In genomic region chr1:120099483-120099882, GRCm38 (mm10) we compare ENCODE assay signal across 11 mouse cellular contexts. TPM values are rescaled to one million over a fixed set of nuclear protein-coding genes. Genes with fewer than 3 reads are reported as not detected.
DNase-seq lines count a peak whose midpoint lies in the region; ATAC-seq and TF ChIP-seq lines count a peak whose summit lies in the region.
"Had no signal": no experiment of that assay in that cellular context is flagged by ENCODE, and none has a peak within 500 bp of the region (broad histone marks: within the 10 kb centered on the region; RNA-seq: fewer than 3 reads in every experiment).

No protein-coding gene starts in this region.

- no peak for TF ChIP-seq EP300 in liver, embryonic 14.5 days (IDR thresholded peaks at IDR 0.05; ENCODE audit: low read depth)

- H3K9me3 ChIP-seq in embryonic facial prominence, embryonic 14.5 days (ENCODE audit: control insufficient read depth, low read length): no peaks in the 10 kb centered on the region
- H3K9me3 ChIP-seq in embryonic facial prominence, embryonic 10.5 days: no peaks in the 10 kb centered on the region
- H3K9me3 ChIP-seq in liver, embryonic 14.5 days (ENCODE audit: control insufficient read depth, low read length): no peaks in the 10 kb centered on the region
- no peaks in the 10 kb centered on the region for H3K9me3 ChIP-seq in liver, embryonic 12.5 days (replicated peaks)
- H3K9me3 ChIP-seq: embryonic facial prominence, embryonic 13.5 days; limb, embryonic 12.5 days had no signal

- no peak overlapping the region for H3K4me3 ChIP-seq in embryonic facial prominence, embryonic 14.5 days (ENCODE audit: low read depth, low read length)
- H3K4me3 ChIP-seq in embryonic facial prominence, embryonic 10.5 days: no peak overlapping the region
- H3K4me3 ChIP-seq in liver, embryonic 14.5 days (ENCODE audit: insufficient read depth in 1 of 2, low read depth in 2 of 2, low read length in 2 of 2): no peak overlapping the region
- no peak overlapping the region for H3K4me3 ChIP-seq in liver, embryonic 12.5 days
- H3K4me3 ChIP-seq: embryonic facial prominence, embryonic 13.5 days; limb, embryonic 12.5 days had no signal

- no peak overlapping the region for H3K27ac ChIP-seq in embryonic facial prominence, embryonic 14.5 days (replicated peaks; ENCODE audit: low read depth, low read length)
- H3K27ac ChIP-seq in embryonic facial prominence, embryonic 10.5 days (replicated peaks): no peak overlapping the region; the same call in 1 of the 2 replicates
- no peak overlapping the region for H3K27ac ChIP-seq in liver, embryonic 14.5 days
- no peak overlapping the region for H3K27ac ChIP-seq in liver, embryonic 12.5 days
- H3K27ac ChIP-seq: embryonic facial prominence, embryonic 13.5 days; limb, embryonic 12.5 days had no signal

- no peaks in the 10 kb centered on the region for H3K36me3 ChIP-seq in embryonic facial prominence, embryonic 14.5 days (ENCODE audit: control insufficient read depth, insufficient read depth, low read length)
- no peaks in the 10 kb centered on the region for H3K36me3 ChIP-seq in embryonic facial prominence, embryonic 10.5 days (replicated peaks)
- H3K36me3 ChIP-seq in liver, embryonic 14.5 days (replicated peaks; ENCODE audit: control insufficient read depth, insufficient read depth, low read depth): no peaks in the 10 kb centered on the region
- no peaks in the 10 kb centered on the region for H3K36me3 ChIP-seq in liver, embryonic 12.5 days
- H3K36me3 ChIP-seq: embryonic facial prominence, embryonic 13.5 days; limb, embryonic 12.5 days had no signal

- TF ChIP-seq CTCF in liver, embryonic 14.5 days (IDR thresholded peaks at IDR 0.05; ENCODE audit: low read depth): no peak

- no peak overlapping the region for H3K9ac ChIP-seq in embryonic facial prominence, embryonic 14.5 days (ENCODE audit: low read depth, low read length)
- no peak overlapping the region for H3K9ac ChIP-seq in liver, embryonic 14.5 days (replicated peaks)
- H3K9ac ChIP-seq in liver, embryonic 12.5 days: no peak overlapping the region
- H3K9ac ChIP-seq: embryonic facial prominence, embryonic 13.5 days; limb, embryonic 12.5 days had no signal

- no peak for DNase-seq in embryonic facial prominence, embryonic 14.5 days (ENCODE audit: low spot score)
- DNase-seq in embryonic facial prominence, embryonic 10.5 days (ENCODE audit: low spot score): no peak
- no peak for DNase-seq in liver, embryonic 14.5 days (ENCODE audit: low read depth in 3 of 3, low spot score in 3 of 3)
- peak; percentile 25 for DNase-seq in induced T-regulatory cell, adult 2 months (ENCODE audit: low read depth)
- peak; percentile 66 to 69 for DNase-seq in natural killer cell, adult 2 months (ENCODE audit: low spot score in 2 of 2)
- DNase-seq in cerebellum, adult 8-10 months: no peak
- DNase-seq in urinary bladder, adult 2 months (ENCODE audit: low spot score): no peak
- DNase-seq: gastrocnemius, postnatal 10 days had no signal

- WGBS in embryonic facial prominence, embryonic 14.5 days: 42% methylated on average over 6 of the region's 6 CpGs
- WGBS in embryonic facial prominence, embryonic 10.5 days: 60% methylated on average over 6 of the region's 6 CpGs
- 43% methylated on average over 6 of the region's 6 CpGs for WGBS in liver, embryonic 14.5 days (ENCODE audit: insufficient replicate concordance)
- WGBS in liver, embryonic 12.5 days (ENCODE audit: insufficient replicate concordance): 35% methylated on average over 6 of the region's 6 CpGs

- no peak overlapping the region for H3K4me2 ChIP-seq in embryonic facial prominence, embryonic 14.5 days (ENCODE audit: low read depth, low read length)
- H3K4me2 ChIP-seq in liver, embryonic 14.5 days (ENCODE audit: low read depth): no peak overlapping the region
- H3K4me2 ChIP-seq in liver, embryonic 12.5 days: no peak overlapping the region
- H3K4me2 ChIP-seq: embryonic facial prominence, embryonic 13.5 days; limb, embryonic 12.5 days had no signal

- 0 out of 2 replicates have a peak, but pooled peaks have one; percentile 33 for ATAC-seq in embryonic facial prominence, embryonic 14.5 days (ENCODE audit: low read depth)
- 0 out of 2 replicates have a peak, but pooled peaks have one; percentile 16 for ATAC-seq in liver, embryonic 14.5 days (ENCODE audit: insufficient read depth)
- ATAC-seq in liver, embryonic 12.5 days: no peak

- no peaks in the 10 kb centered on the region for H3K27me3 ChIP-seq in embryonic facial prominence, embryonic 14.5 days (replicated peaks; ENCODE audit: control insufficient read depth, insufficient read depth, low read length)
- no peaks in the 10 kb centered on the region for H3K27me3 ChIP-seq in embryonic facial prominence, embryonic 10.5 days (replicated peaks; ENCODE audit: low read depth, poor library complexity, severe bottlenecking)
- no peaks in the 10 kb centered on the region for H3K27me3 ChIP-seq in liver, embryonic 14.5 days (ENCODE audit: control insufficient read depth, insufficient read depth, low read length)
- H3K27me3 ChIP-seq in liver, embryonic 12.5 days (replicated peaks): peaks cover 4% of the 10 kb centered on the region; the same call in 1 of the 2 replicates
- H3K27me3 ChIP-seq: embryonic facial prominence, embryonic 13.5 days had no signal

- no peaks in the 10 kb centered on the region for H3K4me1 ChIP-seq in embryonic facial prominence, embryonic 14.5 days (ENCODE audit: control insufficient read depth, insufficient read depth, low read length)
- H3K4me1 ChIP-seq in embryonic facial prominence, embryonic 10.5 days: no peaks in the 10 kb centered on the region
- H3K4me1 ChIP-seq in liver, embryonic 14.5 days (replicated peaks; ENCODE audit: control insufficient read depth in 2 of 2, insufficient read depth in 2 of 2, low read length in 1 of 2): peaks cover 0 to 12% of the 10 kb centered on the region in 2 experiments; a peak in 2 of 4 replicates
- peaks cover 14% of the 10 kb centered on the region for H3K4me1 ChIP-seq in liver, embryonic 12.5 days
- H3K4me1 ChIP-seq: embryonic facial prominence, embryonic 13.5 days; limb, embryonic 12.5 days had no signal

RNA-seq across cellular contexts. Expression of gene Dbi, which starts 21.4 kb away (rescaled TPM):
- 613 and 705 TPM in 2 replicates for polyA plus RNA-seq in embryonic facial prominence, embryonic 14.5 days (2014; fragmentation: Nextera tagmentation; extraction: Ambion mirVana)
- 693 and 727 TPM in 2 replicates for polyA plus RNA-seq in embryonic facial prominence, embryonic 10.5 days (2016; fragmentation: Nextera tagmentation; extraction: Ambion mirVana)
- polyA plus RNA-seq in liver, embryonic 14.5 days (2012; rRNA removed): 208 and 340 TPM in 2 replicates
- polyA plus RNA-seq in liver, embryonic 14.5 days (2014; fragmentation: Nextera tagmentation; extraction: Ambion mirVana): 633 and 662 TPM in 2 replicates
- 470 and 475 TPM in 2 replicates for polyA plus RNA-seq in liver, embryonic 12.5 days (2016; fragmentation: Nextera tagmentation; extraction: Ambion mirVana)
- 364 and 515 TPM in 2 replicates for polyA plus RNA-seq in urinary bladder, adult 2 months (2012; rRNA removed)

RNA-seq across cellular contexts. Expression of gene 3110009E18Rik, which starts 21.5 kb away (rescaled TPM):
- 14.6 and 16.0 TPM in 2 replicates for polyA plus RNA-seq in embryonic facial prominence, embryonic 14.5 days (2014; fragmentation: Nextera tagmentation; extraction: Ambion mirVana)
- 19.8 and 20.7 TPM in 2 replicates for polyA plus RNA-seq in embryonic facial prominence, embryonic 10.5 days (2016; fragmentation: Nextera tagmentation; extraction: Ambion mirVana)
- polyA plus RNA-seq in liver, embryonic 14.5 days (2012; rRNA removed): 1.9 and 3.5 TPM in 2 replicates
- polyA plus RNA-seq in liver, embryonic 14.5 days (2014; fragmentation: Nextera tagmentation; extraction: Ambion mirVana): 9.6 and 10.4 TPM in 2 replicates
- 12.8 and 14.3 TPM in 2 replicates for polyA plus RNA-seq in liver, embryonic 12.5 days (2016; fragmentation: Nextera tagmentation; extraction: Ambion mirVana)
- polyA plus RNA-seq in urinary bladder, adult 2 months (2012; rRNA removed): 8.1 and 9.5 TPM in 2 replicates

RNA-seq across cellular contexts. Expression of gene Tmem37, which starts 25.6 kb away (rescaled TPM):
- polyA plus RNA-seq in embryonic facial prominence, embryonic 14.5 days (2014; fragmentation: Nextera tagmentation; extraction: Ambion mirVana): 16.9 and 19.8 TPM in 2 replicates
- polyA plus RNA-seq in embryonic facial prominence, embryonic 10.5 days (2016; fragmentation: Nextera tagmentation; extraction: Ambion mirVana): 5.2 and 7.2 TPM in 2 replicates
- polyA plus RNA-seq in liver, embryonic 14.5 days (2012; rRNA removed): 31.1 and 39.5 TPM in 2 replicates
- polyA plus RNA-seq in liver, embryonic 14.5 days (2014; fragmentation: Nextera tagmentation; extraction: Ambion mirVana): 73.9 and 75.7 TPM in 2 replicates
- polyA plus RNA-seq in liver, embryonic 12.5 days (2016; fragmentation: Nextera tagmentation; extraction: Ambion mirVana): 37.0 and 37.6 TPM in 2 replicates
- polyA plus RNA-seq in urinary bladder, adult 2 months (2012; rRNA removed): 6.6 and 7.6 TPM in 2 replicates

Comparison
In these comparisons a context has a peak if more than half of its experiments do, and no peak if none do; other contexts are left out.
1. DNase-seq: peak in induced T-regulatory cell, adult 2 months (single experiment) and natural killer cell, adult 2 months (2 of 2); none in embryonic facial prominence, embryonic 14.5 days (single experiment), embryonic facial prominence, embryonic 10.5 days (single experiment), liver, embryonic 14.5 days (0 of 3), cerebellum, adult 8-10 months (single experiment) and urinary bladder, adult 2 months (single experiment).